Mouse (Mus musculus): ENCODE measurements around the gene Itga2b. TPM values are rescaled to one million over a fixed set of nuclear protein-coding genes. Genes with fewer than 3 reads are reported as not detected.
A peak's percentile ranks its signal among the peaks of the same experiment; 100 is the strongest.

The Itga2b gene
- polyA plus RNA-seq, 1 experiment from 2014 or later, result 80.3 TPM

DNA sequence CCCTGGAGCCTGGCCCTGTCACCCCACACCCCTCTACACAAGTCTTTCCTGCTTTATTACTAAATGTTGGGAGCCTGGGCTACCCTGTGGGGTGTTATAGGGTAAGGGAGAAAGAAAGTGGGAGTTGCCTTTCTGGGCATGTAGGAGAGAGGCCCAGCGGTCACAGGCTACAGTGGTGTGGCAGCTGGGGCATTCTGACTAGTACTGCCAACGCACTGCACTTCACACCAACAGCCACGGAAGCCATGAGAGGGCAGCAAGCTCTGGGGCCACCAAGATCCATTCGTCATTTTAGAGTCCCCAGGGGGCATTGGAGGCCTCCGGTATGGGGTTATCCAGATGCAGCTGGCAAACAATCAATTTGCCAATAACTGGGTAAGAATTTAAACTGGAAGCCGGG, 27.8 kb downstream of the Itga2b start:
- ATAC-seq (replicated peaks; ENCODE audit: low FRiP score) (no peak), DNase-seq (ENCODE audit: low spot score) (no peak)
- no peaks in the 10 kb centered on the region for H3K9me3 ChIP-seq (ENCODE audit: control insufficient read depth, low read length)
- no peak overlapping the region for H3K9ac ChIP-seq (ENCODE audit: low read depth, low read length)
- no peak overlapping the region for H3K27ac ChIP-seq (ENCODE audit: low read depth, low read length)
- WGBS, result 88% methylated on average over 6 of the region's 6 CpGs
- no peak overlapping the region for H3K4me2 ChIP-seq
- peaks cover 3% of the 10 kb centered on the region; the same call in 1 of the 2 replicates for H3K36me3 ChIP-seq (ENCODE audit: control insufficient read depth, insufficient read depth, low read length)
- H3K27me3 ChIP-seq (replicated peaks; ENCODE audit: control insufficient read depth, insufficient read depth, low read length), result peaks cover 46% of the 10 kb centered on the region
- peaks cover 34% of the 10 kb centered on the region for H3K4me1 ChIP-seq (replicated peaks; ENCODE audit: control insufficient read depth, insufficient read depth, low read length)
- no peak overlapping the region for H3K4me3 ChIP-seq (ENCODE audit: low read depth, low read length)

DNA sequence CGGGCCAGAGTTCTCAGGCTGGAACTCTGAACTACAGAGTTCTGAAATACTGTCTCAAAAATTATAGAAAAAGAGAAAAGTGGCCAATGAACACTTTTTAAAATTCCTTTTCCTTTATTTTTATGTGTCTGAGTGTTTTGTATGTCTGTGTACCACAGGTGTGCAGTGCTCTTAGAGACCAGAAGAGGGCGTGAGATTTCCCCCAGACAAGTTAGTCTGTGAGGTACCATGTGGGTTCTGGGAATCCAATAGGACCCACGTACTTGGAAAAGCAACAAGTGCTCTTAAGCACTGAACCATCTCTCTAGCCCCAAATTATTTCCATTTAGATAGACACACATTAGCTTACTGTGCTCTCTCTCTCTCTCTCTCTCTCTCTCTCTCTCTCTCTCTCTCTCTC, 28.5 kb downstream of the Itga2b start:
- no peaks in the 10 kb centered on the region for H3K9me3 ChIP-seq (ENCODE audit: control insufficient read depth, low read length)
- H3K4me3 ChIP-seq (ENCODE audit: low read depth, low read length), result no peak overlapping the region
- no peak overlapping the region for H3K4me2 ChIP-seq
- DNase-seq (ENCODE audit: low spot score), result no peak
- H3K27ac ChIP-seq (ENCODE audit: low read depth, low read length), result no peak overlapping the region
- H3K4me1 ChIP-seq (replicated peaks; ENCODE audit: control insufficient read depth, insufficient read depth, low read length), result peaks cover 30% of the 10 kb centered on the region
- ATAC-seq (replicated peaks; ENCODE audit: low FRiP score), result no peak
- H3K36me3 ChIP-seq (ENCODE audit: control insufficient read depth, insufficient read depth, low read length), result peaks cover 3% of the 10 kb centered on the region; the same call in 1 of the 2 replicates
- no peak overlapping the region for H3K9ac ChIP-seq (ENCODE audit: low read depth, low read length)
- H3K27me3 ChIP-seq (replicated peaks; ENCODE audit: control insufficient read depth, insufficient read depth, low read length), result peaks cover 44% of the 10 kb centered on the region
- 67% methylated on average over 3 of the region's 3 CpGs for WGBS

DNA sequence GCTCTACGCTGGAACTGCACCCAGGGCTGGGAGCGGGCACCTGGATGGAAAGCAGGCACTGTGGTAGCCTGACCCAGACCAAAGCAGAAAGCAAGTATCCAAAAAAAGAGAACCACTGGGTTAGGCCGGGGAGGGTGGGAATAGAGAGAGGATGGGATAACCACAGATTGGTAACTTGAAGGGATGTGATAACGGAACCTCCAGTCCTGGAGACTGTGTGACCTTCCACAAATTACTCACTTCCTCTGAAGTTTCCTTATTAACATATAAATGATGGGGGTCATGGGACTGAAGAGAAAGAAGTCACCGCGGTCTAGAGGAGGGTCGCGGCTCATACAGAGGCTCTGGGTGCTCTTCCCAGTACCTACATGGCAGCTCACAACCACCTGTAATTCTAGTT, 29.7 kb downstream of the Itga2b start:
- Histone ChIP-seq H3K4me1 (replicated peaks; ENCODE audit: control insufficient read depth, insufficient read depth, low read length) (peaks cover 19% of the 10 kb centered on the region), H3K27ac (ENCODE audit: low read depth, low read length) (no peak overlapping the region), H3K9ac (ENCODE audit: low read depth, low read length) (no peak overlapping the region), H3K36me3 (ENCODE audit: control insufficient read depth, insufficient read depth, low read length) (peaks cover 3% of the 10 kb centered on the region; the same call in 1 of the 2 replicates), H3K27me3 (replicated peaks; ENCODE audit: control insufficient read depth, insufficient read depth, low read length) (peaks cover 32% of the 10 kb centered on the region), H3K4me3 (ENCODE audit: low read depth, low read length) (no peak overlapping the region), H3K9me3 (ENCODE audit: control insufficient read depth, low read length) (no peaks in the 10 kb centered on the region), H3K4me2 (no peak overlapping the region)
- 72% methylated on average over 8 of the region's 8 CpGs for WGBS
- DNase-seq (ENCODE audit: low spot score) (no peak), ATAC-seq (replicated peaks; ENCODE audit: low FRiP score) (no peak)

DNA sequence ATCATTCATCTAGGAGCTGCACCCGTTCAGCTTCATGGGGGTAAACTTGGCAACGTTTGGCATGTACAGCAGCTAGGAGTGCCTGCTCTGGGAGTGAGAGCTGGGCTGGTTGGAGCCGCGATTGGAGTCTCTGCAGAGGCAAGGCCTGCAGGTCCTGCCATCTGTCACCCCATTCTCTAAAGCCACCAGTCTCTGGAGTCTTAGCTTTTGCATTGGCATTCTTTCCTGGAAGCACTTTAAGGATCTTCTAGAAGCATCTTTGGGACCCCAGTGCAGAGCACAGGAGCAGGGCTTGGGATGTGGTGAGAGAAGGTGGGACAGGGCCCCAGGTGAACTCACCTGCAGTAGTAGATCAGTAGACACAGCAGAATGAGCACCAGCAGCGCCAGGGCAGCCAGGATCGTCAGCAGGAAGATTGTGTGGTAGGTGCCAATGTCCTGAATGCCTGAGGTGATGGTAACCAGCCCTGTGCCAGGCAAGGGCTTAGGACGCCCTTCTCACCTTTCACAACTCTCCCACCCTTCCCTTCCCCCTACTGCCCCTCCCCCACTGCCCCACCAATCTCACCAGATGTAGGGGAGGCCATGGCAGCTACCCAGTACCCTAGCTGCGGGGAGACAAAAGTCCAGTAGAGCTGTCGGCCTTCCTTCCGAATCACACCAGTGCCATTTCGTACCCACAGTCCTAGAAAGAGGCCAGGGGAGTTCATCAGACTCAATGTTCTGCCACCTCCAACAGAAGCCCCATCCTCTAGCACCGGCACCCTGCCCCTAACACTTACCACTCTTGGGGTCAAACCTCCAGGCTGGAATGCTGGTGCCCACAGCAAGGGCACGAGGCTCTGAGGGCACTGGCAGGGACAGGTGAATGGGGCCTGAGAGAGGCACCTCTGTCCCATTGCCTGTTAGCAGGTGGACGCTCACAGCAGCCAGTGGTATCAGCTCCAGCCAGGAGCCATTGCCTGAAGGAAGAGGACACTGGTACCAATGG, 30.5 kb downstream of the Itga2b start:
- peaks cover 29% of the 10 kb centered on the region for H3K27me3 ChIP-seq (replicated peaks; ENCODE audit: control insufficient read depth, insufficient read depth, low read length)
- no peak overlapping the region for H3K4me2 ChIP-seq
- peaks cover 6% of the 10 kb centered on the region; the same call in 1 of the 2 replicates for H3K36me3 ChIP-seq (ENCODE audit: control insufficient read depth, insufficient read depth, low read length)
- no peaks in the 10 kb centered on the region for H3K9me3 ChIP-seq (ENCODE audit: control insufficient read depth, low read length)
- ATAC-seq (replicated peaks; ENCODE audit: low FRiP score) (no peak), DNase-seq (ENCODE audit: low spot score) (no peak)
- H3K4me1 ChIP-seq (replicated peaks; ENCODE audit: control insufficient read depth, insufficient read depth, low read length), result peaks cover 15% of the 10 kb centered on the region
- no peak overlapping the region for H3K27ac ChIP-seq (ENCODE audit: low read depth, low read length)
- no peak overlapping the region for H3K4me3 ChIP-seq (ENCODE audit: low read depth, low read length)
- no peak overlapping the region for H3K9ac ChIP-seq (ENCODE audit: low read depth, low read length)
- WGBS, result 82% methylated on average over 14 of the region's 14 CpGs

DNA sequence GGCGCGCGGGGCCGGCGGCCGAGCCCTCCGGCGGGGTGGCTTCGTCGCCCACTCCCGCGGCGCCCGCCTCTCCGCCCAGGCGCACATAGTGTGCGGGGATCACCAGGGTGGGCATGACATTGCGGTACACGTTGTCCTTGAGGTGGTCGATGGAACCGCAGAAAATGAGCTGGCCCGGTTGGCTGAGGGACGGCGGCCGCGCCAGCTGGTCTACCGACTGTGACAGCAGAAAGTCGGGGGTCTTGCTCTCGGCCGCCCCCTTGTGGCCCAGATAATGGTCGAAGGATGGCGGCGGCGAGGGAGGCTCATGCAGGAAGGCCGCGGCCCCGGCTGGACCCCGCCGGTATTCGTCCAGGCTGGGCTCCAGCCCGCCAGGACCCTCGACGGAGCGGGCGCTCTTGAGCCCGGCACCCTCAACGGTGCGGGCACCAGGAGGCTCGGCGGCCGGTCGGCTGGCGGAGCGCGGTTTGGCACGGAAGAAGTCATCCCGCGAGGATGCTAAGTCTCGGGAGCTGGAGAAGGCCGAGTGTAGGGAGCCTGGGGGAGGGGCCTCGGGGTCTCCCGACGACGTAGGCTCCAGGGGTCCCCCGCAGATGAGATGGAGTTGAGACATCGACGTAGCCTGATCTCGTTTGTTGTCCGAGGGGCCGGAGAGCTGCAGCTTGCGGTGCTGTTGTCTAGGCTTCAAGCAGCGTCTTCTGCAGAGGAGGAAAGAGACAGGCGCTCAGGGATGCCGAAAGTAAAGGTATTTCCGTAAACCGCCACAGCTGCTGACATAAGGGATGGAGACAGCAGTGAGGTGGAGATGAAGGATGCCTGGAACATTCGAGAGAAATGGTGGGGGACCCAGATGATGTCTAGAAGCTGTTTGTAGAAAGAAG, 31.5 kb downstream of the Itga2b start:
- H3K9me3 ChIP-seq (ENCODE audit: control insufficient read depth, low read length), result no peaks in the 10 kb centered on the region
- no peak overlapping the region for H3K27ac ChIP-seq (ENCODE audit: low read depth, low read length)
- WGBS, result 16% methylated on average over 77 of the region's 77 CpGs
- H3K27me3 ChIP-seq (replicated peaks; ENCODE audit: control insufficient read depth, insufficient read depth, low read length), result peaks cover 23% of the 10 kb centered on the region
- peaks cover 6% of the 10 kb centered on the region; the same call in 1 of the 2 replicates for H3K36me3 ChIP-seq (ENCODE audit: control insufficient read depth, insufficient read depth, low read length)
- peak overlapping the region; percentile 99 for H3K4me2 ChIP-seq
- peak overlapping the region; percentile 50; the same call in 1 of the 2 replicates for H3K9ac ChIP-seq (ENCODE audit: low read depth, low read length)
- ATAC-seq (replicated peaks; ENCODE audit: low FRiP score), result peak; percentile 16
- H3K4me3 ChIP-seq (ENCODE audit: low read depth, low read length), result peak overlapping the region; percentile 58
- H3K4me1 ChIP-seq (replicated peaks; ENCODE audit: control insufficient read depth, insufficient read depth, low read length), result peaks cover 15% of the 10 kb centered on the region
- DNase-seq (ENCODE audit: low spot score), result peak; percentile 84

DNA sequence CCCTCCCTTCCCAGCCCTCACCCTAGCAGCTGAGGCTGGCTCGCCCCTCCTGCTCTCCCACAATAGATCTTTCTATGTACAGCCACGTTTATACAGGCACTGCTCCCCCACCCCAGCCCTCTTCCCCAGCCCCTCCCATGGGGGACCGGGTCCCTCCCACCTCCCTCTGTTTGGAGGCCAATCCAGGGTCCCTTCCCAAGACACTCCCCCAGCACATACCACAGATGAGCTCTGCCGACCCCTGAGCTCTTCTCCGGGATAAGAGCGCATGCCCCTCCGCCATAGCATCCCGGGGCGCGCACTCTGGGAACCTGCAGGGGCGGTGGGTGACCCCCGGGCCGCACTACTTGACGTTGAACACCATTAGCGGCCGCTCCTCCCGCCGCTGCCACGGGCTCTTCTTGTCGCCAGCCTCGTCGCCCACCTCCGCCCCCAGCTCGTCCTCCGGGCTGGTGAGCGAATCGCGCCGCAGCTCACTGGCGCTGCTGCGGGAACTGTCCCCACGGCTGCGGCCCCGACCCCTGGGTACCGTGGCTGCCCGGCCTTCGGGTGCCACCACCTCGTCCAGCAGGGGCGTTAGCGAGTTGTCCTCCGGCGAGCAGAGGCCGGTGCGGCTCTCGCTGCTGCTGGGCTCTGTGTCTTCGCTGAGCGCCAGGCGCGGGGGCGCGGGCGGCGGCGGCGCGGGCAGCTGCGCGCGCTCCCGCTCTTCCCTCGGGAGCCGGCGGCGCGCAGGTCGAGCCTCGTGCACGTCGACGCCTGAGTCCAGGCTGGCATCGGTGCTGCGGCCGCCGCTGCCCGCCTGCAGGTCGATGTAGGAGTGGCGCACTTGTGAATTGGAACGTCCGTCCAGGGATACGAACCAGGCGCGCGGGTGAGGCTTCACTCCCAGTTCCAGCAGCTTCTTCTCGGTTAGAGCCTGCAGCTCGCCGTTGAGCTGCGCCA, 32.5 kb downstream of the Itga2b start:
- DNase-seq (ENCODE audit: low spot score), result peak; percentile 62
- WGBS, result 17% methylated on average over 87 of the region's 87 CpGs
- no peak overlapping the region for H3K27ac ChIP-seq (ENCODE audit: low read depth, low read length)
- peaks cover 6% of the 10 kb centered on the region; the same call in 1 of the 2 replicates for H3K36me3 ChIP-seq (ENCODE audit: control insufficient read depth, insufficient read depth, low read length)
- peak overlapping the region; percentile 58 for H3K4me3 ChIP-seq (ENCODE audit: low read depth, low read length)
- peak overlapping the region; percentile 99 for H3K4me2 ChIP-seq
- H3K9ac ChIP-seq (ENCODE audit: low read depth, low read length), result peak overlapping the region; percentile 50
- peaks cover 15% of the 10 kb centered on the region for H3K4me1 ChIP-seq (replicated peaks; ENCODE audit: control insufficient read depth, insufficient read depth, low read length)
- H3K27me3 ChIP-seq (replicated peaks; ENCODE audit: control insufficient read depth, insufficient read depth, low read length), result peaks cover 23% of the 10 kb centered on the region
- peak; percentile 20; the same call in 1 of the 2 replicates for ATAC-seq (replicated peaks; ENCODE audit: low FRiP score)
- no peaks in the 10 kb centered on the region for H3K9me3 ChIP-seq (ENCODE audit: control insufficient read depth, low read length)

DNA sequence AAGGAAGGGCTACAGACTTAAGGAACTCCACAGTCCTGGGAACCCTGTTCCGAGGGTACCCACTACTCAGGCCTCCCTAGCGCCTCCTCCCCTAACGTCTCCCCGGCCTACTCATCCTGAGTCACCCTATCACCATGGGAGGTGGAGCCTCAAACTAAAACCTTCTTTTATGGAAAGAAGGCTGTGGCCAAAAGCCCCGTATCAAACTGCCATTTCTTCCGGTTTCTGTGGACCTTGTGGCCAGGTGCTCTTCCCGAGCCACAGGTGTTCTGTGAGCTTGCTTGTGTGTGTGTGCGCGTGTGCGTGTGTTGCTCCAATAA, 33.5 kb downstream of the Itga2b start:
- Histone ChIP-seq H3K4me3 (ENCODE audit: low read depth, low read length) (no peak overlapping the region), H3K9ac (ENCODE audit: low read depth, low read length) (no peak overlapping the region), H3K27me3 (replicated peaks; ENCODE audit: control insufficient read depth, insufficient read depth, low read length) (peaks cover 23% of the 10 kb centered on the region), H3K36me3 (ENCODE audit: control insufficient read depth, insufficient read depth, low read length) (peaks cover 6% of the 10 kb centered on the region; the same call in 1 of the 2 replicates), H3K4me1 (replicated peaks; ENCODE audit: control insufficient read depth, insufficient read depth, low read length) (peaks cover 15% of the 10 kb centered on the region), H3K4me2 (no peak overlapping the region), H3K27ac (ENCODE audit: low read depth, low read length) (no peak overlapping the region), H3K9me3 (ENCODE audit: control insufficient read depth, low read length) (no peaks in the 10 kb centered on the region)
- WGBS, result 81% methylated on average over 10 of the region's 10 CpGs
- no peak for ATAC-seq (replicated peaks; ENCODE audit: low FRiP score)
- DNase-seq (ENCODE audit: low spot score), result no peak

All from liver, embryonic 11.5 days (tissue).